Mouse (Mus musculus): ENCODE measurements around the gene Fndc3b. TPM values are rescaled to one million over a fixed set of nuclear protein-coding genes. Genes with fewer than 3 reads are reported as not detected.

Fndc3b gene
- total RNA-seq, 2 experiments from 2014 or later = 18.9 to 26.2 TPM

GRCm38 (mm10) chr3:27605081-27605480 is 106.0 kb downstream of the Fndc3b start:
- TF ChIP-seq CTCF (conservative IDR thresholded peaks at IDR 0.05) = no peak
- H3K27ac ChIP-seq = no peak overlapping the region
- no peak overlapping the region for H3K4me3 ChIP-seq
- no peak for DNase-seq (ENCODE audit: low spot score in 2 of 2)

DNA sequence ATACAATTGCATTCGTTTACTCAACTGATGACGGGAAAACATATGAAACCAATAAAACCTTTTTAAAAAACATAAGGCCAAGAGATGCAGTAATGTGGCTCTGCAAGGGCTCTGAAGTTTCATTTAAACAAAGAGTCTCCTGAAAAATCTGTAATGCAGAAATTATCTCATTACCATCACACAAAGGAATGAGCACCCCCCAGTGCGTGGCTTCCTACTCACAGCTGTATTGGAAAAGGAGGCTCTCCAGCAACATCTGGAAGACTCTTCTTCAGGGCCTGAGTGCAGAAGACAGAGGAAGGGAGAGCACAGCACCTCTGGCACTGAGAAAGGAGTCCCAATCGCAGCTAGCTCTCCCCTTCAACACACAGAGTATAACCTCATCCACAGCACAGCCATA is 106.5 kb downstream of the Fndc3b start:
- no peak overlapping the region for H3K27ac ChIP-seq
- no peak for TF ChIP-seq CTCF (conservative IDR thresholded peaks at IDR 0.05)
- no peak for DNase-seq (ENCODE audit: low spot score in 2 of 2)
- H3K4me3 ChIP-seq = no peak overlapping the region

- no peak for TF ChIP-seq CTCF (conservative IDR thresholded peaks at IDR 0.05)
- DNase-seq (ENCODE audit: low spot score in 2 of 2) = no peak
- H3K4me3 ChIP-seq = no peak overlapping the region
- H3K27ac ChIP-seq = no peak overlapping the region
Measured at GRCm38 (mm10) chr3:27603905-27604620, 107.0 kb downstream of the Fndc3b start.

- no peak overlapping the region for H3K4me3 ChIP-seq
- TF ChIP-seq CTCF (conservative IDR thresholded peaks at IDR 0.05) = no peak
- H3K27ac ChIP-seq = no peak overlapping the region
- DNase-seq (ENCODE audit: low spot score in 2 of 2) = no peak
Measured at GRCm38 (mm10) chr3:27600645-27601044, 110.5 kb downstream of the Fndc3b start.

- Histone ChIP-seq H3K27ac (no peak overlapping the region), H3K4me3 (no peak overlapping the region)
- no peak for DNase-seq (ENCODE audit: low spot score in 2 of 2)
- TF ChIP-seq CTCF (conservative IDR thresholded peaks at IDR 0.05) = no peak
Measured at GRCm38 (mm10) chr3:27600197-27600596, 110.9 kb downstream of the Fndc3b start.

- DNase-seq (ENCODE audit: low spot score in 2 of 2) = no peak
- H3K27ac ChIP-seq = no peak overlapping the region
- TF ChIP-seq CTCF (conservative IDR thresholded peaks at IDR 0.05) = no peak
- H3K4me3 ChIP-seq = no peak overlapping the region
Measured at GRCm38 (mm10) chr3:27598437-27599382, 112.4 kb downstream of the Fndc3b start.

DNA sequence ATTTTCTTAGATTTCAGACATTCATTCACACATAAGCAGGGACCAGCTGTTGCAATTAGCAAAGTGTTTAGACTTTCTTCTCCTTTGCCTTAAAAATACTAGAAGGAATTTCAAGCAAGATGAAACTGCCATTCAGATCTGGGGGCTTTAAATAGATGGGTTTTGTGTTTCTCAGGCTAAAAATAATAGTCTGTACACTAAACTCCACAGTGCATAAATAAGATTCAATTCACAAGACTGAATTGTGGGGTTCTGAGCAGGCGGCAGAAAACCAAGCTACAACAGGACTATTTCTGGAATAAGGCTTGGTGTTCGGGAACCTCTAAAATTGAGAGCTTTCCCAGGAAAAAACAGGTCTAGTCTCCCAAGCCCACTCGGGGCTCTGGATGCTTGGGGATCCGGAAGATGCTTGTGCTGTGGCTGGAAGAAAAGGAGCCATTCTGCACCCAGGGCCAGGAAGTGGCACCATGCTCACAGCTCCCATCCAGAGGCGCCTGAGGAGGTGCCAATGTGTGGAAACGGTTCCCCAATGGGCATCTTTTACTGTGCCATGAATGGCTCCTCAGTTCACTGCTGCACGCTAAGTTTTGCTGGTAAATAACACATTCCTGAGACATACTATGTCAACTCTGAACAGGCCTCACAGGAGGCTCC is 117.5 kb downstream of the Fndc3b start:
- 0 out of 2 replicates have a peak overlapping the region, but pooled peaks have one; percentile 1 for H3K27ac ChIP-seq
- DNase-seq (ENCODE audit: low spot score in 2 of 2) = no peak

DNA sequence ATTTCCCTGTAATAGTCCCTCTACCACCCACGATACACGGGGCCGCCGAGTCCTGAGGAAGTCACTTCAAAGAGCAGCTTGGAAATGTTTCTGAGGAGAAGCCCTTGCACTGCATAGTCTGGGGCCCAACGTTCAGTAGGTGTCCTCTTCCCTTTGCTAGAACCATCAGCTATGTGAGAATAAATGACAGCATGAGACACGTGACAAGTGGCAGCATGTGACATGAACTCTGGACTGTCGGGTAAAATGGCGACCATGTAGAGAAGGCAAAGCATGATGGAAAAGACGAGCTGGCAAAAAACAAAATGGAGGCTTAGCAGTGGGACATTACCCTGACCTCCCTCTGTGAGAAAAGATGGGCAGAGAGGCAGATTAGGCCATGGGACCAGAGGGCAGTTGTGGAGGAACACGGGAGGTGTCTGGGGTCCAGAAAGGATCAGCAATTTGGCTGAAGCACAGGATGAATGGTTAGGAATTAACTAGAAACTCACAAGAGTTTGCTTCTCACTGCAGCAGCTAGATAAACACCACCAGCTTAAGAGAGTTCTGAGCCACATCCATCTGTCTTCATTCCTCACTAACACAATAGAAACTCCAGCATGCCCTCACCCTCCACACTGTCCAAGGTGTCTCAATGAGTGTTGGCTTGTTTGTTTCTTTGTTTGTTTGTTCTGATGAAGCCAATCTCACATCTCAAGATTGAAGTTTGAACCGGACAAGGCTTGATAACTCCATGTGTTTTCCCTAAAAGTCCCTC is 118.2 kb downstream of the Fndc3b start:
- no peak for TF ChIP-seq CTCF (conservative IDR thresholded peaks at IDR 0.05)
- H3K27ac ChIP-seq = 0 out of 2 replicates have a peak overlapping the region, but pooled peaks have one; percentile 1
- no peak overlapping the region for H3K4me3 ChIP-seq
- DNase-seq (ENCODE audit: low spot score in 2 of 2) = no peak

More for the DNA sequence above, 117.5 kb downstream of the Fndc3b start:
- no peak overlapping the region for H3K4me3 ChIP-seq
- no peak for TF ChIP-seq CTCF (conservative IDR thresholded peaks at IDR 0.05)

GRCm38 (mm10) chr3:27590823-27591222 is 120.3 kb downstream of the Fndc3b start:
- Histone ChIP-seq H3K4me3 (no peak overlapping the region), H3K27ac (no peak overlapping the region)
- no peak for TF ChIP-seq CTCF (conservative IDR thresholded peaks at IDR 0.05)
- DNase-seq (ENCODE audit: low spot score in 2 of 2) = no peak

- H3K27ac ChIP-seq = no peak overlapping the region
- no peak for DNase-seq (ENCODE audit: low spot score in 2 of 2)
Measured at GRCm38 (mm10) chr3:27589305-27589704, 121.8 kb downstream of the Fndc3b start.

DNA sequence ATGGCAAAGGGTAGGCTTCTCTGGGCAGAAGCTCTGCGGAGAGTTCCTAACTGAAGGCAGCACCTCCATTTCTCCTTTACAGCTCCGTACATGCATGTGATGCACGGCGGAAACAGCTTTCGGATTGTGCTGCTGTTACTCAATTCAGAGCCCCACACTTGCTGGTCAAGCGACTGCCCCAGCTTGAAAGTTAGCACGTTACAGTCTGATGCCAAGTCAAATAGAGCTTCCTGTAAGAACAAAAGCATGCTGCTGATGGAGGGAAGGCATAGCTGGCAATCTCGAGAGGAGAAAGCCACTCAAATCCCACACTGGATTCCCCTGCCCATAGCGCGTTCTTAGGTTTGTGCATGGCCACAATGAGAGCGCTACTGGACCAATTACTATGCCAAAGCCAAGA is 122.5 kb downstream of the Fndc3b start:
- no peak for TF ChIP-seq CTCF (conservative IDR thresholded peaks at IDR 0.05)
- no peak for DNase-seq (ENCODE audit: low spot score in 2 of 2)
- H3K4me3 ChIP-seq = no peak overlapping the region
- H3K27ac ChIP-seq = no peak overlapping the region

More at GRCm38 (mm10) chr3:27589305-27589704, 121.8 kb downstream of the Fndc3b start:
- no peak for TF ChIP-seq CTCF (conservative IDR thresholded peaks at IDR 0.05)
- no peak overlapping the region for H3K4me3 ChIP-seq
